Mouse (Mus musculus) spleen, postnatal 0 days (tissue): Measurements from ENCODE around the gene Gm6356. TPM values are rescaled to one million over a fixed set of nuclear protein-coding genes. Genes with fewer than 3 reads are reported as not detected.

Experiments used
- polyA plus RNA-seq: library from polyadenylated mRNA; unstranded; fragments of >200 nt; fragmentation: Nextera tagmentation; extraction: Ambion mirVana; gene quantifications from 2 replicates; pipeline ENCODE4 v1.2.1, GENCODE M21; 2015

Gene Gm6356
- not detected in 2 replicates for polyA plus RNA-seq

GRCm38 (mm10) chr14:6973718-6974117, at the start of gene Gm6356:
Gm6356 (minus strand) TSS chr14:6973818.

Other genes starting within 250 kb of the Gm6356 start
- gene Gm3636, start 231.5 kb downstream of the Gm6356 start, polyA plus RNA-seq = 0.72 and 1.1 TPM in 2 replicates
- gene Gm8362, start 199.4 kb downstream of the Gm6356 start, polyA plus RNA-seq = not detected in 2 replicates
- gene Gm3642, start 133.5 kb downstream of the Gm6356 start, polyA plus RNA-seq = not detected in 2 replicates
- gene Gm3667, start 83.9 kb downstream of the Gm6356 start, polyA plus RNA-seq = 0.07 and 0.13 TPM in 2 replicates
- 0.19 and 0.27 TPM in 2 replicates for gene Gm10406, start 53.6 kb upstream of the Gm6356 start, polyA plus RNA-seq
- gene Gm3685, start 71.2 kb upstream of the Gm6356 start, polyA plus RNA-seq = 0.13 TPM in 1 of 2 replicates, not detected in the other
- gene Gm3696, start 126.8 kb upstream of the Gm6356 start, polyA plus RNA-seq = 0.26 TPM in 1 of 2 replicates, not detected in the other
- gene Gm6676, start 151.6 kb upstream of the Gm6356 start, polyA plus RNA-seq = not detected in 2 replicates
- gene Gm3512, start 200.7 kb upstream of the Gm6356 start, polyA plus RNA-seq = 0.46 and 0.64 TPM in 2 replicates
- gene Gm16434, start 220.7 kb upstream of the Gm6356 start, polyA plus RNA-seq = not detected in 2 replicates